In the genomic region with DNA sequence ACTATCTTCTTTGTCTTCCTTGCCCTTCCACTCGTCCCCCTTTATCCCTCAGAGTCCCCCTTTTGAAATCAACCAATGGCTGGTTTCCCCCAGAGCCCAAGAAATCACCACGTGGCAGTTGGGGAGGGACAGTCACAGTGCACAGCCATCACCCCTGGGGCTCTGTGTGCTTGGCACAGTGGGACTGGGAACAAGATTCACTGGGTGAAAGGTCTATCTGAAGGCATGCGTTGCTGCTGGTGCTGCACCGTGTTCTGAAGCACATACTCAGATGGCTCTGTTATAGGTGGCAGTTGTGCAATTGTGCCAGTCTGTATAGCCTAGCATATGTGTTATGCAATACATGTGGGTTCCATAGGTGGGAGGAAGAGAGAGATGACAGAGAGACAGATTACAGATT, we compare ENCODE assay signal across 30 mouse cellular contexts.
DNase-seq lines count a peak whose midpoint lies in the region; ATAC-seq and TF ChIP-seq lines count a peak whose summit lies in the region.
"Had no signal": no experiment of that assay in that cellular context is flagged by ENCODE, and none has a peak within 500 bp of the region (broad histone marks: within the 10 kb centered on the region; RNA-seq: fewer than 3 reads in every experiment).

No protein-coding gene starts in this region.

- no peak for TF ChIP-seq EP300 in liver, postnatal 0 days (IDR thresholded peaks at IDR 0.05; ENCODE audit: low read depth)

- peak; percentile 74 for ATAC-seq in liver, postnatal 0 days
- no peak for ATAC-seq in liver, embryonic 12.5 days
- ATAC-seq: forebrain, embryonic 16.5 days; hindbrain, postnatal 0 days; inflammation-experienced regulatory T-cells, adult 6 months; Patski had no signal

- no peak overlapping the region for H3K4me3 ChIP-seq in liver, postnatal 0 days (ENCODE audit: low read depth, low read length)
- no peak overlapping the region for H3K4me3 ChIP-seq in liver, embryonic 12.5 days
- H3K4me3 ChIP-seq: embryonic facial prominence, embryonic 10.5 days; embryonic facial prominence, embryonic 13.5 days; erythroblast, embryonic 14.5 days; heart, embryonic 10.5 days; heart, embryonic 13.5 days had no signal

- H3K9ac ChIP-seq in liver, postnatal 0 days (replicated peaks): no peak overlapping the region
- no peak overlapping the region for H3K9ac ChIP-seq in liver, embryonic 12.5 days
- H3K9ac ChIP-seq: embryonic facial prominence, embryonic 13.5 days; heart, embryonic 13.5 days; hindbrain, embryonic 14.5 days had no signal

- TF ChIP-seq CTCF in liver, postnatal 0 days (IDR thresholded peaks at IDR 0.05; ENCODE audit: low read depth): no peak

- peak overlapping the region; percentile 52; the same call in 1 of the 2 replicates for H3K27ac ChIP-seq in liver, postnatal 0 days (ENCODE audit: low read depth)
- H3K27ac ChIP-seq in liver, embryonic 12.5 days: no peak overlapping the region
- H3K27ac ChIP-seq: embryonic facial prominence, embryonic 10.5 days; embryonic facial prominence, embryonic 13.5 days; heart, embryonic 10.5 days; heart, embryonic 13.5 days; hindbrain, embryonic 14.5 days; hindbrain, postnatal 0 days had no signal

- H3K27me3 ChIP-seq in liver, postnatal 0 days (ENCODE audit: insufficient read depth, low read length): no peaks in the 10 kb centered on the region
- no peaks in the 10 kb centered on the region for H3K27me3 ChIP-seq in liver, embryonic 12.5 days (replicated peaks)
- H3K27me3 ChIP-seq: CH12.LX; embryonic facial prominence, embryonic 13.5 days; heart, embryonic 13.5 days; Patski had no signal

- peaks cover 13% of the 10 kb centered on the region; the same call in 1 of the 2 replicates for H3K36me3 ChIP-seq in liver, postnatal 0 days (replicated peaks; ENCODE audit: insufficient read depth, low read length)
- H3K36me3 ChIP-seq in liver, embryonic 12.5 days: no peaks in the 10 kb centered on the region
- H3K36me3 ChIP-seq: embryonic facial prominence, embryonic 10.5 days; embryonic facial prominence, embryonic 13.5 days had no signal

- no peaks in the 10 kb centered on the region for H3K9me3 ChIP-seq in liver, postnatal 0 days (ENCODE audit: low read length)
- H3K9me3 ChIP-seq in liver, embryonic 12.5 days (replicated peaks): no peaks in the 10 kb centered on the region
- H3K9me3 ChIP-seq: embryonic facial prominence, embryonic 10.5 days; embryonic facial prominence, embryonic 13.5 days; G1E; heart, embryonic 10.5 days; heart, embryonic 13.5 days had no signal

- no peaks in the 10 kb centered on the region for H3K4me1 ChIP-seq in liver, postnatal 0 days (ENCODE audit: insufficient read depth)
- no peaks in the 10 kb centered on the region for H3K4me1 ChIP-seq in liver, embryonic 12.5 days

- peak; percentile 62 for DNase-seq in adrenal gland, postnatal 14 days
- DNase-seq in adrenal gland, postnatal 4 days (ENCODE audit: low spot score in 2 of 2): no peak
- DNase-seq in heart, adult 11 months: peak; percentile 87
- no peak for DNase-seq in heart, adult 9 months (ENCODE audit: low spot score in 2 of 2)
- no peak for DNase-seq in liver, postnatal 0 days
- no peak for DNase-seq in thymus, postnatal 4 days
- DNase-seq: adrenal gland, adult 2 months; B cell, adult 2 months; cerebellum, adult 11-12 months; cerebellum, adult 8-10 months; cerebellum, postnatal 10 days; cerebellum, postnatal 36 days; embryo, embryonic 11 days; gastrocnemius, postnatal 10 days; gastrocnemius, postnatal 36 days; heart, postnatal 14 days; heart, postnatal 4 days had no signal

- 48% methylated on average over 4 of the region's 4 CpGs for WGBS in liver, postnatal 0 days (ENCODE audit: insufficient replicate concordance)
- 56% methylated on average over 4 of the region's 4 CpGs for WGBS in liver, embryonic 12.5 days (ENCODE audit: insufficient replicate concordance)

- H3K4me2 ChIP-seq in liver, postnatal 0 days (ENCODE audit: low read depth, low read length): no peak overlapping the region
- H3K4me2 ChIP-seq in liver, embryonic 12.5 days: no peak overlapping the region
- H3K4me2 ChIP-seq: embryonic facial prominence, embryonic 13.5 days; heart, embryonic 13.5 days; hindbrain, embryonic 14.5 days had no signal

Comparison
In these comparisons a context has a peak if more than half of its experiments do, and no peak if none do; other contexts are left out.
1. DNase-seq: peak in adrenal gland, postnatal 14 days (single experiment) and heart, adult 11 months (single experiment); none in adrenal gland, postnatal 4 days (0 of 2), heart, adult 9 months (0 of 2), liver, postnatal 0 days (single experiment) and thymus, postnatal 4 days (single experiment).